Mouse (Mus musculus) inflammation-experienced regulatory T-cells, adult 6 months (primary cell): ENCODE measurements around the gene Robo4. TPM values are rescaled to one million over a fixed set of nuclear protein-coding genes. Genes with fewer than 3 reads are reported as not detected.
A peak's percentile ranks its signal among the peaks of the same experiment; 100 is the strongest.

Experiments
- ATAC-seq: one replicate; pipeline ENCODE4 v1.8.0; 2017
- polyA plus RNA-seq, 3 experiments: library from polyadenylated mRNA; unstranded; fragments of 100-300 nt; shearing (Covaris generic); gene quantifications; one replicate each; pipeline ENCODE4 v1.2.1; 2017

Robo4 gene
- polyA plus RNA-seq, 3 experiments from 2014 or later = not detected

GRCm38 (mm10) chr9:37402501-37402900 is 804 bp downstream of the Robo4 start:
- ATAC-seq = no peak

DNA sequence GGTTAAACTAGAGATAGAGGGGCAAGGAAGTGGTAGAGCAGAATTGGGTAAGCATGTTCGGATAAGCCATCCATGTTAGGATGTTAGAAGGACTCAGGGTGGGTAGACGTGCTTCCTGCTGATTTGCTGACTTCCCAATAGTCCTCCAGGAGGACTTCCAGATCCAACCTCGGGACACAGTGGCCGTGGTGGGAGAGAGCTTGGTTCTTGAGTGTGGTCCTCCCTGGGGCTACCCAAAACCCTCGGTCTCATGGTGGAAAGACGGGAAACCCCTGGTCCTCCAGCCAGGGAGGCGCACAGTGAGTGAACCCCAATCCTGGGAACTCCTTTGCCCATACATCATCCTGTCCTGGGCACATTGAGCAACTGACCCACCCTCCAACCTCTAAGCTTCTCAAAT is 1.3 kb downstream of the Robo4 start:
- no peak for ATAC-seq

DNA sequence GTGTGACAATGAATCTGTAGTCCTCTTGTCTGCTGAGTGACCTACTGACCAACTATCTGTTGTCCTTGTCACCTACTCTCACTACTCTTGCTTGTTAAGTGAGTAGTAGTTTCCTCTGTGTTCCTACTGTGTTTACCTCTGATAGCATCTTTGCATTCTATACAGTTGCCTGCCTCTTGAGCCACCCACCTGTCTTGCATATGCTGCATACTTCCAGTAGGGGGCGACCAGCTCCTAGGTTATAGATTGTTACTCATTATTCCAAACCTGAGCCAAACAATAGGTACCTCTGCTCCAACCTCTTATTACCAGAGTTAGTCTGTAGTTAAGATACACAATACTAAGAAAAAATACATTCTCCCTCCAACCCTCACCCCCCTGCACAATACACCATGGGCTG is 4.7 kb downstream of the Robo4 start:
- ATAC-seq = peak; percentile 80

DNA sequence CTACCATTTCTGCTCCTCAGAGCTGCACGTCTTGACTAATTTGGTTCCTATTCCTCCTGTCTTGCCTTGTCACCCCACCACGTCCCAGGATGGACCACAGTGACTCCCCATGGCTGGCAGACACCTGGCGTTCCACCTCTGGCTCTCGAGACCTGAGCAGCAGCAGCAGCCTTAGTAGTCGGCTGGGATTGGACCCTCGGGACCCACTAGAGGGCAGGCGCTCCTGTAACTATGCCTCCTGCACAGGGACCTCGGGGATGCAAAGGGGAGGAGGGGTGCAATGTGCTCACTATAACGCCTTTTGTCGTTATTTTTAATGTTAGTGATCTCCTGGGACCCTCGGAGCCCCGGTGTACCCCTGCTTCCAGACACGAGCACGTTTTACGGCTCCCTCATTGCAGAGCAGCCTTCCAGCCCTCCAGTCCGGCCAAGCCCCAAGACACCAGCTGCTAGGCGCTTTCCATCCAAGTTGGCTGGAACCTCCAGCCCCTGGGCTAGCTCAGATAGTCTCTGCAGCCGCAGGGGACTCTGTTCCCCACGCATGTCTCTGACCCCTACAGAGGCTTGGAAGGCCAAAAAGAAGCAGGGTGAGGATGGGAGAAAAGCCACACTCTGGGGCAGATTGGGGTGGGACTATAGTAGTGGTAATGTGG is 6.3 kb downstream of the Robo4 start:
- no peak for ATAC-seq

DNA sequence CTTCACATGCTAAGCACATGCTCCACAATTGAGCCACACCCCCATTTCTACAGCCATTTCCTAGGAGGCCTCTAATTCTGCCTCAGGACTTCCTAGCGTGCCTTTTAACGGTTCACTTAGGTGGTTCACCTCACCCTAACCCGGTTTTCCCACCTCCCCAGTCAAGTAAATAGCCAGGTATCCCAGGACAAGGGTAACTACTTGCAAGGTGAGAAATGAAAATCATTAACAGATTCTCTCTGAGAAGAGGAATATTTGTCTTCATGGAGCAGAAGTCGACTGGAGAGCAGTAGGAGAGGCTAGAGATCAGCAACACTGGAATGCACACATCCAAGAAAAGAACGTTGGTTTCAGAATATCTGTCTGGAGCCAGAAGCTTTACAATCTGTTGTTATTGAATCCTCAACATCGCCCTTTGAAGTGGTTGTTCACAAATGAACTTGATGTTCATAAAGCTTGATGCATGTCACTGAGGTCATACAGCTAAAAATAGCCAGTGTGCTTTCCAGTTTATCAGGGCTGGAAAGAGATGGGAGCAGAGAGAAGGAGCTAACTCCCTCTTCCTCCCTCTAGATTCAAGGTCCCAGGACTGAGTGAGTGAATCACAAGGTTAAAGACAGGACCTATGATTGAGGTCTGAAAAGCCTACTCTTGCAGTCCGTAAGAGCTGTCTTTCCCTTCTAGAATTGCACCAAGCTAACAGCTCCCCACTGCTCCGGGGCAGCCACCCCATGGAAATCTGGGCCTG is 8.2 kb downstream of the Robo4 start:
- ATAC-seq = no peak

- ATAC-seq = no peak
These were observed 11.3 kb downstream of the Robo4 start for GRCm38 (mm10) chr9:37412989-37413388.

DNA sequence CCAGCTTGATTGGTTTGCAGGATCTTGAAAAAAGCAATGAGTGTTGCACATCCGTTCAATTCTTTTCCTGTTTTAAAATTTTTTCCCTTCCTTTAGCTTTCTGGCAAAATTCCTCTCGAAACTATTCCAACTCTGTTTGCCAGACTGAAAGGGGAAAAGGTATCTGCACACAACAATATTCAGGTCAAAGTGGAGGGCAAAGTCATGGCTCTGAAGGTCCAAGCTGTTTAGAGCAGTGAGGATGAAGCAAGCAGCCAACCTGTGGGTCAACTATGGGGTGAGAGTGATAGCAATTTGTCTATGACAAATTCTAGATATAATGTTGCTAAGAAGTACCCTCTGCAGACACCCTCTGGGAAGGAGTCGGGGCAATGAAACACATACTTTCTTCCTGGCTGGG is 13.0 kb downstream of the Robo4 start:
- ATAC-seq = no peak

- no peak for ATAC-seq
These were observed 17.1 kb downstream of the Robo4 start for GRCm38 (mm10) chr9:37418791-37419190.

DNA sequence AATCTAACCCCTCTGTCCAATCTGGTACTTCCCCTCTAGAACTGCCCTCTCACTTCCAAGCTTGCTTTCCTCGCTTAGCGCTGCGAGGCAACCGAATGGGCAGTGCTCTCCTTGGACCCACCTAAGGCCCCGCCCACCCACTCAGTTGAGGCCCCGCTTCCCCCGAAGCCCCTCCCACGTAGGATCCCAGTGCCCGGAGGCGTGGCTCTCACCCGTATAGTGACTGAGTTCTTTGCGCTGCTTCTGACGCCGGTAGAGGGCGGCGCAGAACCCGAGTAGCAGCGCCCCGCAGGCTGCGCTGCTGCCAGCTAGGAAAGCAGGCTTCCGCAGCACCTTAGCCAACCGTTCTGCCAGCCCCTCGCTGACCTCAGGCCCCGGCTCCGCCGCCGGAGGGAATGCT is 19.0 kb downstream of the Robo4 start:
- ATAC-seq = peak; percentile 87

GRCm38 (mm10) chr9:37421239-37421638 is 19.5 kb downstream of the Robo4 start:
- ATAC-seq = peak; percentile 23

- no peak for ATAC-seq
These were observed 27.6 kb downstream of the Robo4 start for GRCm38 (mm10) chr9:37429326-37429725.

- ATAC-seq = peak; percentile 80
These were observed 28.9 kb downstream of the Robo4 start for GRCm38 (mm10) chr9:37430582-37430981.

DNA sequence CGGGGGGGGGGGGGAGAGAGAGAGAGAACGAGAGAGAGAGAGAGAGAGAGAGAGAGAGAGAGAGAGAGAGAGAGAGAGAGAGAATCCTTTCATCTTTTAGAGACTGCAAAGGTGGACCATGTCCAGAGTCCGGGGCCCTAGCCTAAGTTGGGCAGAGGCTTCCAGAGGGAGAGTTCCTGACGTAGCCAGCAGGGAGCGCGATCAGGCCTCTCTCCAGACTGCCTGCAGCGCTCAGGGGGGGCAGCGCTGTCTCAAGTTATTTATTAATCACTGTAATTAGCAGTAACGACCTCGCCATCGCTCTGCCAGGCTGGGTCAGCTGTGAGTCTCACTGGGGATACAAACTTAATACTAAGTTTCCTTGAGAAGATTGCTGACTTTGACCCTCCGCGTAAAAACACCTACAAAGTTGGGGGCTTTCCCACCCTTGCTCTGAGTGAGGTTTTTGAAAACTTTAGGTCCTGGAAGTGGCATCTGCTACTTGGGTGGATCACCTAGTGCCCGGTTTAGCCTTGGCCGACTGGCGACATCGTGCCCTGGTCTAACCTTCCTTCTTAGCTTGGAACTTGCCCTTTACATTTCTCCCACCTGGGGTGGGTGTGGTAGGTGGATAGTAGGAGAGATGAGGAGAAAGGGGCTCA is 30.4 kb downstream of the Robo4 start:
- no peak for ATAC-seq

DNA sequence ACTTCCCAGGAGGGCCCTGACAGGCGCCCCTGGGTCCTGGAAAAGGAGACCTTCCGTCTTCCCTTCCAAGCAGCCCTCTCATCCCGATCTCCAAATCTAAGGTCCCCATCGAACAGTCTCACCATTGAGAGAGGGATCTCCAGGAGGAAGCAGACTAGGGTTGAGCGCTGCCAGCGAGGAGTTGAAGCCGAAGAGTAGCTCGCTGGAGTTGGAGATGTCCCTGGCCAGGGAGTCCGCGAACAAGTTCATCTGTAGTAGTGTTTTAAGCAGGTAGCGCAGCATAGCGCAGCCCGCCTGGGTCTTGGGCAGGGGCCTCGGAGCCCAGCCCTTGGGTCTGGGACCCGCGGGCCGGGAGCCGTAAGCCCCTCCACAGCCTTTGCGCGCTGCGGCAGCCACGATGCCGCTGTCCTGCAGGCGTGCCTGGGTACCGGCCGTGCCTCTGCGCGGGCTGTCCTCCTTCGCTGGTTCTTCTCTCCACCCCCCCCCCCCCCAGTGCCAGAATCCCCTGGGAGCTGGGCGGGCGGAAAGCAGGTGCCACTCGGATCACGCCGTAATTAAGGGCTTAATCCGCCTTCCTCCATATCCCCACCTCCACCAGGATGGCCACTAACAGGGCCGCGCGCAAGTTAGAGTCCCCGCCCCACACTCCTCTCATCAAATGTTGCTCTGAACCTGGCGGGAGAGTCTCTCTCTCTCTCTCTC is 31.2 kb downstream of the Robo4 start, which contains the start of gene Robo3:
Robo3 (minus strand) TSS at position 527 of the 702 bp plus-strand sequence.
- no peak for ATAC-seq

DNA sequence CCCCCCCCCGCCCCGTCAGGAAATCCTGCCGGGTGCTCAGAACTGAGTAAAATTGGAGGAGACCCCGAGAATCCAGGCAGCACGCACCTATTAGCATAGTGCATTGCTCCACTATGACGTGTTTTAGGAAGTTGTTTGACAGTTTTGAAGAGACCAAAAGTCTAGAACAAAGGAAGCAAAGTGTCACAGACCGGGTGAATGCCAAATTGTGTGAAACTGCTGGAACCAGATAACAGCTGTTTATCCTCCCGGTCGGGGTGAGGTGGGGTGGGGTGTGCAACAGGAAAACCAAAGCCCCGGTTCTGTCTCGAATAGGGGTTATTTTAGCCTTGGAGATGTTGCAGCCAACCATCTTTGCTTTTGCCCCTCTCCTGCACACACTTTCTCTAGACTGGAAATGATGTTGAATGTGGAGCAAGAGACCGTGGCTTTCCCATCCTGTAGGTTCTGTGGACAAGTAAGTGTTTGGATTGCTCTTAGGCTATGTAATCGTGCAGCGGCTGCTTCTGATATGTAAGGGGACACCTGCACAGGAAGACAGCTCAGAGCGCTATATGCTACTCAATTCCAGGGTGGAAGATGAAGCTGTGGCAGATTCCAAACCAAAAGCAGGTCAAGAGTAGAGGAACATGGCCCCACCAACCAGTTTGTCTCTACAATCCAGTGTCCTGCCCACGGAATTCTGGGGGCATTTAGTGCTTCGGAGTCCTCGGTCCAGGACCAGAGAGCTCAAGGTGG is 32.3 kb downstream of the Robo4 start:
- ATAC-seq = no peak

- ATAC-seq = no peak
These were observed 33.2 kb downstream of the Robo4 start for GRCm38 (mm10) chr9:37434932-37435331.

GRCm38 (mm10) chr9:37435616-37436015 is 33.9 kb downstream of the Robo4 start:
- ATAC-seq = no peak

DNA sequence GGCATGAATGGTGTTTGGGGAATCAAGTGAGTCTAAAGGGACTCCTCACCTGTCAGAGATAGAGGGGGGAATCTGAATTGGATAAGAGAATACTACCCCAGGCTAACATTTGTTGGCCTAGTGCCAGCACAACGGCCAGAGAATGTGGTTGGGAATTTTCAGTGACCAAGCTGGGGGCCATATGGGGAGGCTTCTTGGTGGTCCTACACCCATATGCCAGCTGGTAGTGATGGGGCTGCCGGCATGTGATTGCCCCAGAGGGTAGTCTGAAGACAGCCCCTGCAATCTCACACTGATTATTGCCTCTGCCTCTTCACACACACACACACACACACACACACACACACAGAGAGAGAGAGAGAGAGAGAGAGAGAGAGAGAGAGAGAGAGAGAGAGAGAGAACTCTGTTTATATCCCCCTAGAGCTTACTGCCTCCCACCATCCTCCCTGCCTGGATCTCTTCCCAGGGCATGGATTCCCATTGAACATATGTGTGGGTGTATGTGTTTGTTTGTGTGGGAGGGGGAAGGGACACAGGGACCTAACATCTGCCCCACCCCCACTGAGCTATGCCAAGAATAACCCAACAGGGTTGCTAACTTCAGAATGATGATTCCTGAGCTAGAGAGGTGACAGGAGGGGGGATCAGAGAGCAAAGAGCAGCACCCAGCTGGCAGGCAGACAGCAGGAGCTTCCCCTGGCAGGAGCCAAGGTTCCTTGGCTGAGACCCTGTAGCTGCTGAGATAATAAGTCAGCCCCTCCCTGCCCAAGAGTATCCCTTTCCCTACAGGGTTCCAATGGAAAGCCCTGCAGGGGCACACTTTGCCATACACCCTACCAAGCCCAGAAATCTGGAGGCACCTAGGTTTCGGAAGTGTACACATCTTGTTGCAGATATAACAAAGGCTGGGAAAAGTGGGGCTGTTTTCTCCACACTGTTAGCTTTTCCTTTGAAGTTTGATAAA is 36.4 kb downstream of the Robo4 start:
- ATAC-seq = no peak

- no peak for ATAC-seq
These were observed 50.7 kb downstream of the Robo4 start for GRCm38 (mm10) chr9:37452401-37452800.

DNA sequence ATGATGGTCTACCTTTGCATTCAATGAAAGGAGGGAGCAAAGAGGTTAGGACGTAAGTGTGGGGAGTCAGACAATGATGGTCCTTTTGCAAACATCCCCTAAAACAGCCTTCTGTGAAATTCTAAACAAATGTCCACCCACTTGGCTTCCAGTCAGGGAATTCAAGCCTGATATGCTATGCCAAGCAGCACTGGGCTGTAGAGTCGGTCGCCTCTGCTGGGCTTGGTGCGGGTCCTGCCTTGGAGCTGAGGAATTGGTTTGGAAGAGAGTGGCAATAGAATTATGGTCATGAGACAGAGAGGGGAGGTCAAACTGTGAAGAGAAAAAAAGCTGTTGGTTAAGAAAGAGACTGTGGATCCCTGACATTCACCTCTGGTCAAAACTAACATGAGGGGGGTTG is 51.6 kb downstream of the Robo4 start:
- ATAC-seq = no peak

DNA sequence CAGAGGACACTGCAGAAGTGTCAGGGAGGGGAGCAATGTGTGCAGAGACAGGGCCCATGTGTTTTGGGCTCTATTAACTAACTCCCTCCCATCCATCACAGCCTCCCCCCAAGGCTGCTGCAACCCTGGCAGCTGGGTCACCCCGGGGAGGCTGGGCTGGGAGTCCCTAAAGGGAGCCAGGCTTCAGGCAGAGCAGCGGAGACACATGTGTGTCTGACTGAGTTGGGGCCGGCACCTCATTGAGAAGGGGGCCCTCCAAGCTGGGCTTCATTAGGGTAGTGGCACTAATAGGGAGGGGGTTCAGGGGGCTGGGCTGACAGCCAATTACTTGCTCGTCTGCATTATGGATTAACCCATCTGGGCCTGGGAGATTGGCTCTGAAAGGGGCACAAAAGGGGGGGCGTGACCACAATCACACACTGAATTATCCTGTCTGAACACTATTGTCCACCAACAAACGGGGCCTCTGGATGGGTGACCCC is 52.4 kb downstream of the Robo4 start:
- ATAC-seq = no peak
